Mouse (Mus musculus) testis, adult 2 months (tissue): ENCODE results near the gene Fam208b. TPM values are rescaled to one million over a fixed set of nuclear protein-coding genes. Genes with fewer than 3 reads are reported as not detected.
"Not testable (repeated sequence)": the region's sequence is repeated elsewhere in the genome, so short reads cannot be mapped to it uniquely, and the experiment has no call there.

ENCODE experiments used
- H3K27ac ChIP-seq: fragments of 200-500 bp; 2 replicates; pipeline ENCODE4 v1.5.1; 2012; ENCODE audit warnings: low read depth, low read length; ENCODE audit not compliant: control insufficient read depth, insufficient read depth
- H3K27me3 ChIP-seq: fragments of 200-500 bp; 2 replicates; pipeline ENCODE4 v1.6.1; 2012; ENCODE audit warnings: mild to moderate bottlenecking, low read length, moderate library complexity; ENCODE audit not compliant: control insufficient read depth, insufficient read depth
- H3K36me3 ChIP-seq: fragments of 200-500 bp; 2 replicates; pipeline ENCODE4 v1.6.1; 2012; ENCODE audit warnings: mild to moderate bottlenecking, low read length; ENCODE audit not compliant: control insufficient read depth, insufficient read depth
- H3K4me1 ChIP-seq: fragments of 200-500 bp; 2 replicates; pipeline ENCODE4 v1.6.1; 2012; ENCODE audit warnings: low read length; ENCODE audit not compliant: control insufficient read depth, insufficient read depth
- H3K4me3 ChIP-seq: fragments of 200-500 bp; 2 replicates; pipeline ENCODE4 v1.5.1; 2012; ENCODE audit warnings: low read depth, mild to moderate bottlenecking, low read length, moderate library complexity, mixed read lengths; ENCODE audit not compliant: control insufficient read depth
- CTCF ChIP-seq: fragments of 200-500 bp; IDR thresholded peaks from 2 replicates; pipeline ENCODE4 v1.5.1; 2012; ENCODE audit warnings: low read depth, mild to moderate bottlenecking, inconsistent platforms, low read length, moderate library complexity; ENCODE audit not compliant: control insufficient read depth, insufficient read depth, insufficient replicate concordance
- POLR2A ChIP-seq: fragments of 200-500 bp; IDR thresholded peaks from 2 replicates; pipeline ENCODE4 v1.6.1; 2012; ENCODE audit warnings: low read depth, mild to moderate bottlenecking, inconsistent platforms, low read length, moderate library complexity; ENCODE audit not compliant: control insufficient read depth
- polyA plus RNA-seq: library from polyadenylated mRNA; depleted of rRNA; stranded (reverse); fragments of >200 nt; gene quantifications from 2 replicates; pipeline ENCODE4 v1.2.3, GENCODE M21; 2012; rRNA removed

Fam208b gene
- polyA plus RNA-seq, 1 experiment: 25.5 TPM

- TF ChIP-seq POLR2A (no peak), CTCF (no peak)
- Histone ChIP-seq H3K27me3 (no peaks in the 10 kb centered on the region), H3K4me1 (peaks cover 5% of the 10 kb centered on the region), H3K36me3 (no peaks in the 10 kb centered on the region), H3K4me3 (no peak overlapping the region), H3K27ac (no peak overlapping the region)
Observed at GRCm38 (mm10) chr13:3530451-3530850, 80.5 kb downstream of the Fam208b start.

- TF ChIP-seq CTCF: no peak
- no peak for TF ChIP-seq POLR2A
- H3K4me3 ChIP-seq: no peak overlapping the region
- no peaks in the 10 kb centered on the region for H3K36me3 ChIP-seq
- no peaks in the 10 kb centered on the region for H3K4me1 ChIP-seq
- H3K27ac ChIP-seq: 0 out of 2 replicates have a peak overlapping the region, but pooled peaks have one; percentile 8
- no peaks in the 10 kb centered on the region for H3K27me3 ChIP-seq
Observed at GRCm38 (mm10) chr13:3526328-3526727, 84.6 kb downstream of the Fam208b start.

GRCm38 (mm10) chr13:3525611-3526051, 85.3 kb downstream of the Fam208b start:
- H3K27me3 ChIP-seq: no peaks in the 10 kb centered on the region
- H3K27ac ChIP-seq: no peak overlapping the region
- no peaks in the 10 kb centered on the region for H3K4me1 ChIP-seq
- TF ChIP-seq CTCF (no peak), POLR2A (no peak)
- H3K36me3 ChIP-seq: no peaks in the 10 kb centered on the region
- no peak overlapping the region for H3K4me3 ChIP-seq

GRCm38 (mm10) chr13:3523946-3524345, 87.0 kb downstream of the Fam208b start:
- Histone ChIP-seq H3K27me3 (no peaks in the 10 kb centered on the region), H3K4me3 (no peak overlapping the region), H3K4me1 (no peaks in the 10 kb centered on the region), H3K36me3 (no peaks in the 10 kb centered on the region), H3K27ac (no peak overlapping the region)
- TF ChIP-seq POLR2A: no peak
- TF ChIP-seq CTCF: no peak

- no peak overlapping the region for H3K4me3 ChIP-seq
- TF ChIP-seq POLR2A: no peak
- TF ChIP-seq CTCF: no peak
- no peak overlapping the region for H3K27ac ChIP-seq
- no peaks in the 10 kb centered on the region for H3K36me3 ChIP-seq
- no peaks in the 10 kb centered on the region for H3K4me1 ChIP-seq
- H3K27me3 ChIP-seq: no peaks in the 10 kb centered on the region
Observed at GRCm38 (mm10) chr13:3523459-3523858, 87.4 kb downstream of the Fam208b start.

- H3K4me3 ChIP-seq, H3K27ac ChIP-seq, H3K27me3 ChIP-seq, H3K4me1 ChIP-seq, H3K36me3 ChIP-seq: not testable (repeated sequence)
Observed at GRCm38 (mm10) chr13:3519994-3520393, 90.9 kb downstream of the Fam208b start.

GRCm38 (mm10) chr13:3519357-3519756, 91.6 kb downstream of the Fam208b start:
- H3K4me1 ChIP-seq, H3K27me3 ChIP-seq: not testable (repeated sequence)

More at GRCm38 (mm10) chr13:3519357-3519756, 91.6 kb downstream of the Fam208b start:
- not testable (repeated sequence) for H3K36me3 ChIP-seq, H3K4me3 ChIP-seq, H3K27ac ChIP-seq

Other genes with a start within 250 kb of the Fam208b start
- gene Gdi2, start 73.0 kb downstream of the Fam208b start, polyA plus RNA-seq: 214 TPM in 2 replicates
- gene Asb13, start 22.9 kb upstream of the Fam208b start, polyA plus RNA-seq: 0.46 and 0.93 TPM in 2 replicates
- 0.16 and 1.6 TPM in 2 replicates for gene Calml3, start 193.2 kb upstream of the Fam208b start, polyA plus RNA-seq
- 0.35 and 0.38 TPM in 2 replicates for gene Calm4, start 226.6 kb upstream of the Fam208b start, polyA plus RNA-seq
- not detected in 2 replicates for gene Calm5, start 243.1 kb upstream of the Fam208b start, polyA plus RNA-seq